ENCODE assay signal across 9 mouse cellular contexts in the genomic region with DNA sequence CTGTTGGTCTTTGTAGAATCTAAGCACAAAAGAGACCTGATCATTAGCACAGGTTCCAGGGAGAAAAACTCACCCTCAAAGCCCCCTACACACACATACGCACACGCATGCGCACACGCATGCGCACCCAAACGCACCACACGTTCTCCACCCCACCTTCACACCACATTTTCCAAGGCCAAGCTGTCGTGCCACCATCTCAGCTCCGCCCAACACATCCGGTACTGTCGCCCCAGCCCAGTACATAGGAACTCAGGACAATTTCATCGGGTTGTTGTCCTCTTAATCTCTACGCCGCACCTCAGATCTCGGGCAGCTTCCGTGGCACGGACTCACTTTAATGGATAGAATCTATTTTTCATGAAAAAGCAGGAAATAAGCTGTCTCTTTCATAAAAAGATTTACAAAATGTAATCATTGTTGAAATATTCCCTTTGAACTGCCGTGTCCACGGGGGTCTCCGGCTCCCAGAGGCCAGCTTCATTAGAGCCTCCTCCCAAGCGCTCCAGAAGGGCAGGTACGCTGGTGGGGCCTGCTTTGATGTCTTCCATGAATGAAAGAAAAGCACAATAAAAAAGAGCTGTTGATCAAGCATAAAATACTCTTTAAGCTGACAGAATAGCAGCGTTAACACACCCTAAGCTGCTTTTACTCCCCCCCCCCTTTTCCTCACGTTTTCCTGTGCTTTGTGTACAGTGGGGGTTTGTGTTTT.
DNase-seq lines count a peak whose midpoint lies in the region; ATAC-seq and TF ChIP-seq lines count a peak whose summit lies in the region.
"Had no signal": no experiment of that assay in that cellular context is flagged by ENCODE, and none has a peak within 500 bp of the region (broad histone marks: within the 10 kb centered on the region; RNA-seq: fewer than 3 reads in every experiment).

No protein-coding gene starts in this region.

- TF ChIP-seq POLR2A in testis, adult 2 months (IDR thresholded peaks at IDR 0.05; ENCODE audit: control insufficient read depth, low read depth, low read length): peak; percentile 63

- intact Hi-C loops in gastrocnemius, adult 2 months (cut with DNase I): loop anchor here (10.0 kb wide), 1 partner anchor 178 kb away; no protein-coding TSS in a partner anchor
- intact Hi-C loops in gastrocnemius, postnatal 36 days (cut with DNase I): loop anchor here (10.0 kb wide), 1 partner anchor 98 kb away; no protein-coding TSS in a partner anchor

- peak overlapping the region; percentile 51 for H3K4me3 ChIP-seq in gastrocnemius, adult 2 months
- H3K4me3 ChIP-seq in testis, adult 2 months (ENCODE audit: control insufficient read depth, low read depth, low read length): peak overlapping the region; percentile 78
- H3K4me3 ChIP-seq in lung, embryonic 15.5 days: no peak overlapping the region

- DNase-seq in gastrocnemius, adult 2 months: no peak
- no peak for DNase-seq in gastrocnemius, postnatal 36 days
- DNase-seq in testis, postnatal 10 days (ENCODE audit: low spot score): no peak
- DNase-seq in urinary bladder, adult 2 months (ENCODE audit: low spot score): no peak
- no peak for DNase-seq in gastrocnemius, adult 8-10 months (ENCODE audit: low spot score in 2 of 2)
- no peak for DNase-seq in adrenal gland, postnatal 25 days

- H3K9ac ChIP-seq in lung, embryonic 15.5 days: no peak overlapping the region
- H3K9ac ChIP-seq: liver, embryonic 14.5 days had no signal

- peak overlapping the region; percentile 85 for H3K27ac ChIP-seq in gastrocnemius, adult 2 months
- H3K27ac ChIP-seq in testis, adult 2 months (ENCODE audit: control insufficient read depth, insufficient read depth, low read depth, low read length): no peak overlapping the region
- no peak overlapping the region for H3K27ac ChIP-seq in lung, embryonic 15.5 days
- H3K27ac ChIP-seq: liver, embryonic 14.5 days had no signal

- TF ChIP-seq CTCF in gastrocnemius, adult 2 months (IDR thresholded peaks at IDR 0.05): no peak
- no peak for TF ChIP-seq CTCF in testis, adult 2 months (IDR thresholded peaks at IDR 0.05; ENCODE audit: control insufficient read depth, insufficient read depth, insufficient replicate concordance, low read depth, low read length)

- H3K9me3 ChIP-seq in lung, embryonic 15.5 days: no peaks in the 10 kb centered on the region

- no peaks in the 10 kb centered on the region for H3K27me3 ChIP-seq in testis, adult 2 months (ENCODE audit: control insufficient read depth, insufficient read depth, low read length)
- H3K27me3 ChIP-seq in lung, embryonic 15.5 days: no peaks in the 10 kb centered on the region

- no peak for ATAC-seq in lung, embryonic 15.5 days (ENCODE audit: borderline replicate concordance, extremely low read depth, low FRiP score, low TSS enrichment)

- 66% methylated on average over 24 of the region's 24 CpGs for WGBS in lung, embryonic 15.5 days

- H3K36me3 ChIP-seq in testis, adult 2 months (ENCODE audit: control insufficient read depth, insufficient read depth, low read length): no peaks in the 10 kb centered on the region
- no peaks in the 10 kb centered on the region for H3K36me3 ChIP-seq in lung, embryonic 15.5 days

- peak overlapping the region; percentile 8; the same call in 1 of the 2 replicates for H3K4me2 ChIP-seq in lung, embryonic 15.5 days

- peaks cover 5% of the 10 kb centered on the region for H3K4me1 ChIP-seq in testis, adult 2 months (ENCODE audit: control insufficient read depth, insufficient read depth, low read length)
- H3K4me1 ChIP-seq in lung, embryonic 15.5 days: peaks cover 35% of the 10 kb centered on the region
